Mouse (Mus musculus): Measurements from ENCODE around the gene Bmp7. TPM values are rescaled to one million over a fixed set of nuclear protein-coding genes. Genes with fewer than 3 reads are reported as not detected.

The Bmp7 gene
- total and polyA plus RNA-seq, 3 experiments: 0.05 TPM; not detected in 2

DNA sequence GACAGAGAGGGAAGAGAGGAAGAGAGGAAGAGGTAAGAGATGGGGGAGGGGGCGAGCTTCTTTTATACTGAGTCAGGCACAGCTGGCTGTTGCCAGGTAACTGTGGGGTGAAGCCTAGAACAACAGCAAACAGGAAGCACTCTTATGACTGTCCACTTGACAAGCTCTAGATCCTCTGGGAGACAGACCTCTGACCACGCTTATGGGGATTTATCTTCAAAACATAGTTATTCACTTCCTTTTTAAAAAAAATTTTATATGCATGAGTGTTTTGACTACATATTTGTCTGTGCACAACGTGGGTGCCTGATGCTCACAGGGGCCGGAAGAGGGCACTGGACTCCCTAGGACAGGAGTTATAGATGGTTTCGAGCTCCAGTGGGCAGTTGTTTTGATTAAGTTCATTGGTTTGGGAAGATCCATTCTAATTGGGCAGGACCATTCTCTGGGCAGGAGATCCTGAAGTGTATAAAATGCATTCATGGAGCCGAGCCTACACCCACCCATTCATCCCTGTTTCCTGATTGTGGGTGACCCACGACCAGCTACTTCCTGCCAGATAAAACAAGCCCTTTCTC, 36.6 kb upstream of the Bmp7 start:
- ATAC-seq (ENCODE audit: extremely low read depth, insufficient number of reproducible peaks, low FRiP score, poor library complexity, severe bottlenecking) (no peak), DNase-seq (ENCODE audit: low spot score) (no peak)
- Histone ChIP-seq H3K4me3 (ENCODE audit: low read depth, low read length) (no peak overlapping the region), H3K4me1 (ENCODE audit: insufficient read depth, low read depth, low read length) (no peaks in the 10 kb centered on the region), H3K36me3 (replicated peaks) (no peaks in the 10 kb centered on the region), H3K9me3 (replicated peaks) (peaks cover 11% of the 10 kb centered on the region), H3K27me3 (ENCODE audit: insufficient read depth, low read length) (no peaks in the 10 kb centered on the region)
- TF ChIP-seq POLR2AphosphoS5 (IDR thresholded peaks at IDR 0.05; ENCODE audit: insufficient replicate concordance, low read depth, low read length) (no peak), GATA1 (IDR thresholded peaks at IDR 0.05; ENCODE audit: borderline replicate concordance, low read length) (no peak), CTCF (IDR thresholded peaks at IDR 0.05; ENCODE audit: low read depth, low read length) (no peak), TAL1 (conservative IDR thresholded peaks at IDR 0.05; ENCODE audit: low read depth, low read length) (no peak), GATA2 (IDR thresholded peaks at IDR 0.05; ENCODE audit: borderline replicate concordance, low read depth, low read length) (no peak)

DNA sequence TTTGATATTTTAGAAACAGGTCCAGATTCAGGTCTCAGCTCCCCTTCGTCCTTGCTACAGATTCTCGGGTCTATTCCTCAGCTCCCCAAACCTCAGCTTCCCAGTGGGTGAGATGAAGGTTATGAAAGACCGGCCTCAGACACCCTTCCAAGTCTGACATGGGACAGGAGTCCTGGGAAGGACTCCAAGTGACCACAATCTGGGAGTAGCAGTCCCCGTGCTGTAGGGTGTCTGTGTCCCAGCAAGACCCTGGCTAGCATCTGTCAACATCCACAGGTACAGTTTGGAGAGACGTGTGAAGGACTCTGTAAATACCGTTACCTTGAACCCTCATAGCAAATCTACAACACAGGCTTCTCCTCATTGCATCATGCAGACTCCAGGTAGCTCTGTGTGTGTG, 35.0 kb upstream of the Bmp7 start:
- TF ChIP-seq POLR2AphosphoS5 (IDR thresholded peaks at IDR 0.05; ENCODE audit: insufficient replicate concordance, low read depth, low read length) (no peak), CTCF (IDR thresholded peaks at IDR 0.05; ENCODE audit: low read depth, low read length) (no peak), GATA1 (IDR thresholded peaks at IDR 0.05; ENCODE audit: borderline replicate concordance, low read length) (no peak), GATA2 (IDR thresholded peaks at IDR 0.05; ENCODE audit: borderline replicate concordance, low read depth, low read length) (no peak), TAL1 (conservative IDR thresholded peaks at IDR 0.05; ENCODE audit: low read depth, low read length) (no peak)
- Histone ChIP-seq H3K27me3 (ENCODE audit: insufficient read depth, low read length) (no peaks in the 10 kb centered on the region), H3K36me3 (replicated peaks) (no peaks in the 10 kb centered on the region), H3K4me1 (ENCODE audit: insufficient read depth, low read depth, low read length) (no peaks in the 10 kb centered on the region), H3K9me3 (replicated peaks) (peaks cover 11% of the 10 kb centered on the region), H3K4me3 (ENCODE audit: low read depth, low read length) (no peak overlapping the region)
- ATAC-seq (ENCODE audit: extremely low read depth, insufficient number of reproducible peaks, low FRiP score, poor library complexity, severe bottlenecking) (no peak), DNase-seq (ENCODE audit: low spot score) (no peak)

GRCm38 (mm10) chr2:172974701-172975100, 34.6 kb upstream of the Bmp7 start:
- Histone ChIP-seq H3K4me3 (ENCODE audit: low read depth, low read length) (no peak overlapping the region), H3K36me3 (replicated peaks) (no peaks in the 10 kb centered on the region), H3K4me1 (ENCODE audit: insufficient read depth, low read depth, low read length) (no peaks in the 10 kb centered on the region), H3K27me3 (ENCODE audit: insufficient read depth, low read length) (no peaks in the 10 kb centered on the region), H3K9me3 (replicated peaks) (peaks cover 11% of the 10 kb centered on the region)
- TF ChIP-seq POLR2AphosphoS5 (IDR thresholded peaks at IDR 0.05; ENCODE audit: insufficient replicate concordance, low read depth, low read length) (no peak), GATA1 (IDR thresholded peaks at IDR 0.05; ENCODE audit: borderline replicate concordance, low read length) (no peak), GATA2 (IDR thresholded peaks at IDR 0.05; ENCODE audit: borderline replicate concordance, low read depth, low read length) (no peak), TAL1 (conservative IDR thresholded peaks at IDR 0.05; ENCODE audit: low read depth, low read length) (no peak)
- no peak for DNase-seq (ENCODE audit: low spot score)
- ATAC-seq (ENCODE audit: extremely low read depth, insufficient number of reproducible peaks, low FRiP score, poor library complexity, severe bottlenecking): no peak

DNA sequence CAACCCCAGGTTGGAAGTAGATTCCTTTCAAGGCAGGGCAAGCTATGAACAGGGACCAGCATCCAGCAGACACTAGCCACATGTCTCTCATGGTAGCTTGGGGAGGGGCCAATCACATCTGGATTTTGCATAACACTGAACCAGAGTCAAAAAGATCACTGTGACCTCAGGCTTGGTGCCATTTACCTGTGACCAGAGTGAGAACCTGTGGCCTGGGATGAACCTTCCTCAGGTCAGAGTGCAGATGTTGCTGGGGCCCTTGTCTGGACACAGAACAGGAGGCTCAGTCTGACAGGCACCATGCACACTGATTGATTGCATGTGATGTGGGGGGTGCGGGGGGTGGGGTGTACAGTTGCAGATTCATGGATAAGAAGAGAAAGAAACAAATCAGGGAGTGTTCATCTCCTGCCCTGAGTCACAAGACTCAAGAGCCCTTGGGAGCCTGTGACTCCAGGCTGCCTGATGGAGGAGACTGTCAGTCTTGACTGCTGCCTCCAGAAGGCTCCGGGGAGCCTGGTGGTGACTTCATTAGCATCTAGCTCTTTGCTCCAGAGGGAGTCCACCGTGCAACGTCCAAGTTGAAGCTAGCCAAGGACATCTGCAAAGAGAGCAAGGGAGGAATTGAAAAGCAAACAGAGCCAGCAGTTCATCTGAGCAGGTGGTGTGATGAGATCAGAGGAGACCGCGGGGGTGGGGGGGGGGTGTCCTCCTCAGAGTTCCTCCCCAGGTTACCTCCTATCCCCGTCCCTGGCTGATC, 33.9 kb upstream of the Bmp7 start:
- Histone ChIP-seq H3K4me3 (ENCODE audit: low read depth, low read length) (no peak overlapping the region), H3K36me3 (replicated peaks) (no peaks in the 10 kb centered on the region), H3K27me3 (ENCODE audit: insufficient read depth, low read length) (no peaks in the 10 kb centered on the region), H3K9me3 (replicated peaks) (peaks cover 15% of the 10 kb centered on the region), H3K4me1 (ENCODE audit: insufficient read depth, low read depth, low read length) (no peaks in the 10 kb centered on the region)
- ATAC-seq (ENCODE audit: extremely low read depth, insufficient number of reproducible peaks, low FRiP score, poor library complexity, severe bottlenecking) (no peak), DNase-seq (ENCODE audit: low spot score) (no peak)
- no peak for TF ChIP-seq TAL1 (conservative IDR thresholded peaks at IDR 0.05; ENCODE audit: low read depth, low read length)

GRCm38 (mm10) chr2:172971865-172972264, 31.7 kb upstream of the Bmp7 start:
- no peak overlapping the region for H3K4me3 ChIP-seq (ENCODE audit: low read depth, low read length)
- ATAC-seq (ENCODE audit: extremely low read depth, insufficient number of reproducible peaks, low FRiP score, poor library complexity, severe bottlenecking) (no peak), DNase-seq (ENCODE audit: low spot score) (no peak)
- H3K27me3 ChIP-seq (ENCODE audit: insufficient read depth, low read length): no peaks in the 10 kb centered on the region
- no peaks in the 10 kb centered on the region for H3K36me3 ChIP-seq (replicated peaks)
- peaks cover 13% of the 10 kb centered on the region for H3K9me3 ChIP-seq (replicated peaks)
- TF ChIP-seq GATA1 (IDR thresholded peaks at IDR 0.05; ENCODE audit: borderline replicate concordance, low read length) (no peak), TAL1 (conservative IDR thresholded peaks at IDR 0.05; ENCODE audit: low read depth, low read length) (no peak), CTCF (IDR thresholded peaks at IDR 0.05; ENCODE audit: low read depth, low read length) (no peak), POLR2AphosphoS5 (IDR thresholded peaks at IDR 0.05; ENCODE audit: insufficient replicate concordance, low read depth, low read length) (no peak), GATA2 (IDR thresholded peaks at IDR 0.05; ENCODE audit: borderline replicate concordance, low read depth, low read length) (no peak)
- H3K4me1 ChIP-seq (ENCODE audit: insufficient read depth, low read depth, low read length): no peaks in the 10 kb centered on the region

GRCm38 (mm10) chr2:172966480-172966879, 26.4 kb upstream of the Bmp7 start:
- no peak for DNase-seq (ENCODE audit: low spot score)
- no peaks in the 10 kb centered on the region for H3K27me3 ChIP-seq (ENCODE audit: insufficient read depth, low read length)
- no peak for ATAC-seq (ENCODE audit: extremely low read depth, insufficient number of reproducible peaks, low FRiP score, poor library complexity, severe bottlenecking)
- no peak for TF ChIP-seq GATA2 (IDR thresholded peaks at IDR 0.05; ENCODE audit: borderline replicate concordance, low read depth, low read length)
- TF ChIP-seq TAL1 (conservative IDR thresholded peaks at IDR 0.05; ENCODE audit: low read depth, low read length): no peak
- TF ChIP-seq CTCF (IDR thresholded peaks at IDR 0.05; ENCODE audit: low read depth, low read length): no peak
- TF ChIP-seq POLR2AphosphoS5 (IDR thresholded peaks at IDR 0.05; ENCODE audit: insufficient replicate concordance, low read depth, low read length): no peak
- TF ChIP-seq GATA1 (IDR thresholded peaks at IDR 0.05; ENCODE audit: borderline replicate concordance, low read length): no peak
- peaks cover 31% of the 10 kb centered on the region for H3K9me3 ChIP-seq (replicated peaks)
- H3K4me3 ChIP-seq (ENCODE audit: low read depth, low read length): no peak overlapping the region
- no peaks in the 10 kb centered on the region for H3K36me3 ChIP-seq (replicated peaks)
- no peaks in the 10 kb centered on the region for H3K4me1 ChIP-seq (ENCODE audit: insufficient read depth, low read depth, low read length)

Measured in G1E (cell line).